Comparison of ENCODE assay signal across 8 mouse cellular contexts in genomic region chr5:149815879-149816278, GRCm38 (mm10).
A peak's percentile ranks its signal among the peaks of the same experiment; 100 is the strongest.
DNase-seq lines count a peak whose midpoint lies in the region; ATAC-seq and TF ChIP-seq lines count a peak whose summit lies in the region.

No protein-coding gene starts in this region.

- no peaks in the 10 kb centered on the region for H3K36me3 ChIP-seq in heart, postnatal 0 days (replicated peaks; ENCODE audit: control insufficient read depth, insufficient read depth, low read length)
- no peaks in the 10 kb centered on the region for H3K36me3 ChIP-seq in embryonic facial prominence, embryonic 14.5 days (ENCODE audit: control insufficient read depth, insufficient read depth, low read length)
- H3K36me3 ChIP-seq in lung, postnatal 0 days (ENCODE audit: insufficient read depth, low read length): no peaks in the 10 kb centered on the region
- H3K36me3 ChIP-seq in splenic B cell, adult 2 months (ENCODE audit: control insufficient read depth, insufficient read depth, low read length, poor library complexity, severe bottlenecking): no peaks in the 10 kb centered on the region

- peak; percentile 20 for DNase-seq in heart, postnatal 0 days (ENCODE audit: low spot score)
- DNase-seq in heart, adult 9 months (ENCODE audit: low spot score in 2 of 2): no peak
- DNase-seq in A20 (ENCODE audit: low read depth, low spot score): peak; percentile 24
- DNase-seq in adipocyte (ENCODE audit: low spot score): peak; percentile 5
- peak; percentile 26 for DNase-seq in embryonic facial prominence, embryonic 14.5 days (ENCODE audit: low spot score)
- peak; percentile 30 for DNase-seq in kidney, adult 9 months
- peak; percentile 15 for DNase-seq in lung, postnatal 0 days (ENCODE audit: low spot score)
- DNase-seq in splenic B cell, adult 2 months (ENCODE audit: low read depth, low spot score): peak; percentile 19

- H3K27ac ChIP-seq in heart, postnatal 0 days (ENCODE audit: low read depth): no peak overlapping the region
- no peak overlapping the region for H3K27ac ChIP-seq in embryonic facial prominence, embryonic 14.5 days (replicated peaks; ENCODE audit: low read depth, low read length)
- no peak overlapping the region for H3K27ac ChIP-seq in lung, postnatal 0 days (ENCODE audit: low read length)

- TF ChIP-seq EP300 in heart, postnatal 0 days (IDR thresholded peaks at IDR 0.05; ENCODE audit: low read depth): no peak
- TF ChIP-seq EP300 in lung, postnatal 0 days (IDR thresholded peaks at IDR 0.05): no peak

- H3K9ac ChIP-seq in heart, postnatal 0 days (replicated peaks; ENCODE audit: low read depth, low read length): no peak overlapping the region
- no peak overlapping the region for H3K9ac ChIP-seq in embryonic facial prominence, embryonic 14.5 days (ENCODE audit: low read depth, low read length)
- no peak overlapping the region for H3K9ac ChIP-seq in lung, postnatal 0 days (replicated peaks; ENCODE audit: low read depth)

- peak; percentile 74 for TF ChIP-seq CTCF in heart, postnatal 0 days (IDR thresholded peaks at IDR 0.05; ENCODE audit: low read depth)
- TF ChIP-seq CTCF in lung, postnatal 0 days (IDR thresholded peaks at IDR 0.05): peak; percentile 84

- 0 out of 2 replicates have a peak, but pooled peaks have one; percentile 8 for ATAC-seq in heart, postnatal 0 days (ENCODE audit: insufficient read depth, low read depth)
- no peak for ATAC-seq in embryonic facial prominence, embryonic 14.5 days (ENCODE audit: low read depth)
- ATAC-seq in lung, postnatal 0 days: no peak

- no peak overlapping the region for H3K4me2 ChIP-seq in heart, postnatal 0 days (ENCODE audit: low read depth, low read length)
- no peak overlapping the region for H3K4me2 ChIP-seq in embryonic facial prominence, embryonic 14.5 days (ENCODE audit: low read depth, low read length)
- no peak overlapping the region for H3K4me2 ChIP-seq in lung, postnatal 0 days (replicated peaks; ENCODE audit: low read depth, low read length)

- WGBS in heart, postnatal 0 days: 37% methylated on average over 3 of the region's 3 CpGs
- 28% methylated on average over 3 of the region's 3 CpGs for WGBS in embryonic facial prominence, embryonic 14.5 days
- WGBS in lung, postnatal 0 days: 19% methylated on average over 3 of the region's 3 CpGs

- no peak overlapping the region for H3K4me3 ChIP-seq in heart, postnatal 0 days (ENCODE audit: low read depth, low read length)
- no peak overlapping the region for H3K4me3 ChIP-seq in embryonic facial prominence, embryonic 14.5 days (ENCODE audit: low read depth, low read length)
- H3K4me3 ChIP-seq in lung, postnatal 0 days (ENCODE audit: low read depth, low read length): no peak overlapping the region

- no peaks in the 10 kb centered on the region for H3K27me3 ChIP-seq in heart, postnatal 0 days (ENCODE audit: control insufficient read depth, insufficient read depth, low read length)
- H3K27me3 ChIP-seq in embryonic facial prominence, embryonic 14.5 days (replicated peaks; ENCODE audit: control insufficient read depth, insufficient read depth, low read length): no peaks in the 10 kb centered on the region
- no peaks in the 10 kb centered on the region for H3K27me3 ChIP-seq in lung, postnatal 0 days (replicated peaks; ENCODE audit: insufficient read depth, low read length)
- H3K27me3 ChIP-seq in splenic B cell, adult 2 months (ENCODE audit: control insufficient read depth, insufficient read depth, low read length, poor library complexity, severe bottlenecking): no peaks in the 10 kb centered on the region

- H3K4me1 ChIP-seq in heart, postnatal 0 days (ENCODE audit: control insufficient read depth, insufficient read depth): no peaks in the 10 kb centered on the region
- no peaks in the 10 kb centered on the region for H3K4me1 ChIP-seq in embryonic facial prominence, embryonic 14.5 days (ENCODE audit: control insufficient read depth, insufficient read depth, low read length)
- no peaks in the 10 kb centered on the region for H3K4me1 ChIP-seq in lung, postnatal 0 days (ENCODE audit: insufficient read depth, low read depth, low read length)

- no peaks in the 10 kb centered on the region for H3K9me3 ChIP-seq in heart, postnatal 0 days (replicated peaks; ENCODE audit: control insufficient read depth, low read length)
- no peaks in the 10 kb centered on the region for H3K9me3 ChIP-seq in embryonic facial prominence, embryonic 14.5 days (ENCODE audit: control insufficient read depth, low read length)
- no peaks in the 10 kb centered on the region for H3K9me3 ChIP-seq in lung, postnatal 0 days (ENCODE audit: low read length)

Comparison
In these comparisons a context has a peak if more than half of its experiments do, and no peak if none do; other contexts are left out.
1. DNase-seq: peak in heart, postnatal 0 days (single experiment), A20 (single experiment), adipocyte (single experiment), embryonic facial prominence, embryonic 14.5 days (single experiment), kidney, adult 9 months (single experiment), lung, postnatal 0 days (single experiment) and splenic B cell, adult 2 months (single experiment); none in heart, adult 9 months (0 of 2).